Mouse (Mus musculus): Measurements from ENCODE around the gene Gstt2. TPM values are rescaled to one million over a fixed set of nuclear protein-coding genes. Genes with fewer than 3 reads are reported as not detected.

Gstt2 gene
- polyA plus RNA-seq, 1 experiment from 2014 or later: 4.3 TPM

DNA sequence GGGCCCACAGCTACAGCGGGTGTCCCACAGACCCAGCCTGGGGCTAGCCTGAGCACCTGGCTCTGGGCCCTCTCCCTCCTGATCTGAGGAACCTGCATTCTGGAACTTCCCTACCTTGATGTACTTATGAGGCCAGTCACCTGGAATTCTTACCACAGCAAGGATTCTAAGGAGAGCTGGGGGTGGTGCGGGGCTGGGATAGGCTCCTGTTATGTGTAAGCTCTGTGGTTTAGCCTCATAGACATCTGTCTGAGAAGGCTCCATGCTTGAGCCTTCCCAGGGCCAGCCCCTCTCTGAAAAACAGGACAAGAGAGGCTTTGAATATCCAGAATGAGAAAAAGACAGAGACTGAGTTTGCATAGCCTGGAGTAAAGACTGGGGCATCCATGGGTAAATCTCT lies 14.8 kb downstream of the Gstt2 start, which contains the start of gene Gstt4:
TSS of gene Gstt4 (minus strand) at position 101 of the 400 bp plus-strand sequence.
- Histone ChIP-seq H3K4me3 (ENCODE audit: low read depth, low read length) (no peak within 1 kb of the TSS), H3K27ac (ENCODE audit: low read depth, low read length) (no peak within 1 kb of the TSS), H3K4me1 (ENCODE audit: control insufficient read depth, insufficient read depth, low read length) (no peaks in the 10 kb centered on the region), H3K4me2 (ENCODE audit: low read depth, low read length) (no peak within 1 kb of the TSS), H3K36me3 (ENCODE audit: control insufficient read depth, insufficient read depth, low read length) (no peaks in the 10 kb centered on the region), H3K27me3 (ENCODE audit: control insufficient read depth, insufficient read depth, low read length) (no peaks in the 10 kb centered on the region), H3K9ac (replicated peaks; ENCODE audit: low read depth, low read length) (no peak within 1 kb of the TSS), H3K9me3 (ENCODE audit: control insufficient read depth, low read length) (no peaks in the 10 kb centered on the region)
- no peak for ATAC-seq (ENCODE audit: low read depth)
- WGBS: 98% methylated on average over 2 of the region's 2 CpGs

DNA sequence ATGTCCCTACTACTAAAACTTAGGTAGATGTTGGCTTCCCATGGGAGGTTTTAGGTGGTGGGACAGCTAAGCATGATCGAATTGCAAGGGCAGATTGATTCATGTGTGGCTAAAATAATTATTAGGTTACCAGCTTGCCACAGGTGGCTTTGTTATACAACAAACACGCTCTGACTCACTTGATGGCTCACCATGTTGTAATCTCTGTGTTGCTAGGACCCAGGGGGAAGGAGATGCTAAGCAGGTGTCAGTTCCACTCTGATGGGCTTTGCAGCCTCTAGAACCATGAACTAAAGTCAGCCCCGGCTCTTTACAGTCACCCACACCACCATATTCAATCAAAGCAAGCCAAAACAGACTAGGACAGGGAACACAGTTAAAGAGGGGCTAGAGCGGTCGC lies 17.3 kb downstream of the Gstt2 start:
- 83% methylated on average over 5 of the region's 5 CpGs for WGBS
- Histone ChIP-seq H3K4me1 (ENCODE audit: control insufficient read depth, insufficient read depth, low read length) (no peaks in the 10 kb centered on the region), H3K4me2 (ENCODE audit: low read depth, low read length) (no peak overlapping the region), H3K9me3 (ENCODE audit: control insufficient read depth, low read length) (no peaks in the 10 kb centered on the region), H3K9ac (replicated peaks; ENCODE audit: low read depth, low read length) (no peak overlapping the region), H3K36me3 (ENCODE audit: control insufficient read depth, insufficient read depth, low read length) (no peaks in the 10 kb centered on the region), H3K27ac (ENCODE audit: low read depth, low read length) (no peak overlapping the region), H3K4me3 (ENCODE audit: low read depth, low read length) (no peak overlapping the region), H3K27me3 (ENCODE audit: control insufficient read depth, insufficient read depth, low read length) (no peaks in the 10 kb centered on the region)
- ATAC-seq (ENCODE audit: low read depth): no peak

DNA sequence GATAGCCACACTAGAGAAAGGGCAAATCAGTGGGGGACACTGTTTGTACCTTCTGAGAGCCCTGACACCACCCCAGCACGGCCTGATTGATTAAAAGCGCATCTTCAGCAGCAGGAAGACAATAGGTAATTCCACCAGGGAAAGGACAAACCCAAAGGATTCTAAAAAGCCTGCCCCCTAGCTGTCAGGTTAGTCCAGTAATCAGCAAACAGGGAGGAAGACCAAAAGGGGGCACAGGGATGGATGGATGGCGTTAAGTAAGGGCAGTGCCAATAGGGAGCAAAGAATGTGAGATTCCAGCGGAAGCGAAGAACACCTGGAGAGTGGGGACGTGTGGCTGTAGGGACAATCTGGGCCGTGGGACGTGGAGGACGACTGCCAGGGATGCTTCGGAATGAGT lies 18.6 kb downstream of the Gstt2 start:
- 62% methylated on average over 10 of the region's 10 CpGs for WGBS
- Histone ChIP-seq H3K9ac (replicated peaks; ENCODE audit: low read depth, low read length) (no peak overlapping the region), H3K4me3 (ENCODE audit: low read depth, low read length) (no peak overlapping the region), H3K4me1 (ENCODE audit: control insufficient read depth, insufficient read depth, low read length) (no peaks in the 10 kb centered on the region), H3K27ac (ENCODE audit: low read depth, low read length) (no peak overlapping the region), H3K27me3 (ENCODE audit: control insufficient read depth, insufficient read depth, low read length) (no peaks in the 10 kb centered on the region), H3K36me3 (ENCODE audit: control insufficient read depth, insufficient read depth, low read length) (no peaks in the 10 kb centered on the region), H3K9me3 (ENCODE audit: control insufficient read depth, low read length) (no peaks in the 10 kb centered on the region), H3K4me2 (ENCODE audit: low read depth, low read length) (no peak overlapping the region)
- no peak for ATAC-seq (ENCODE audit: low read depth)

DNA sequence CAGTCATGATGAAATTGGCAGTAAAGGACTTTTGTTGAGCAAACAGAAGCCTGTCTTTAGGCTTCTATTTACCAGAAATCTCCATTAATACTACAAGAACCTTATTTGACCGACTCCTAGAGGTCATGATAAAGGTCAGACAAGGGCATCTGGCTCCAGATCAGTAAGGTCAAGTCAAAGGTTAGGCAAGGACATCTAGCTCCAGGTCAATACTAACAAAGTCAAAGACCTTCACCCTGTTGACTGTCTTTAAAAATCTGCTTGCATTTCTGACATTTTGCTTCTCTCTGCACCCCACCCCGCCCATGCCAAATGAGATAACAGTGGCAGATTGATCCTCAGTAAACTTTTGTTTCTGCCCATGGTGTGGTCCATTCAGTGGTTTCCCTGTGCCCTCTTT lies 33.0 kb downstream of the Gstt2 start:
- H3K4me3 ChIP-seq (ENCODE audit: low read depth, low read length): no peak overlapping the region
- H3K9ac ChIP-seq (replicated peaks; ENCODE audit: low read depth, low read length): no peak overlapping the region
- no peak overlapping the region for H3K27ac ChIP-seq (ENCODE audit: low read depth, low read length)
- ATAC-seq (ENCODE audit: low read depth): no peak
- H3K9me3 ChIP-seq (ENCODE audit: control insufficient read depth, low read length): no peaks in the 10 kb centered on the region
- H3K36me3 ChIP-seq (ENCODE audit: control insufficient read depth, insufficient read depth, low read length): no peaks in the 10 kb centered on the region
- WGBS: 81% methylated on average over 2 of the region's 2 CpGs
- no peaks in the 10 kb centered on the region for H3K27me3 ChIP-seq (ENCODE audit: control insufficient read depth, insufficient read depth, low read length)
- no peaks in the 10 kb centered on the region for H3K4me1 ChIP-seq (ENCODE audit: control insufficient read depth, insufficient read depth, low read length)
- no peak overlapping the region for H3K4me2 ChIP-seq (ENCODE audit: low read depth, low read length)

DNA sequence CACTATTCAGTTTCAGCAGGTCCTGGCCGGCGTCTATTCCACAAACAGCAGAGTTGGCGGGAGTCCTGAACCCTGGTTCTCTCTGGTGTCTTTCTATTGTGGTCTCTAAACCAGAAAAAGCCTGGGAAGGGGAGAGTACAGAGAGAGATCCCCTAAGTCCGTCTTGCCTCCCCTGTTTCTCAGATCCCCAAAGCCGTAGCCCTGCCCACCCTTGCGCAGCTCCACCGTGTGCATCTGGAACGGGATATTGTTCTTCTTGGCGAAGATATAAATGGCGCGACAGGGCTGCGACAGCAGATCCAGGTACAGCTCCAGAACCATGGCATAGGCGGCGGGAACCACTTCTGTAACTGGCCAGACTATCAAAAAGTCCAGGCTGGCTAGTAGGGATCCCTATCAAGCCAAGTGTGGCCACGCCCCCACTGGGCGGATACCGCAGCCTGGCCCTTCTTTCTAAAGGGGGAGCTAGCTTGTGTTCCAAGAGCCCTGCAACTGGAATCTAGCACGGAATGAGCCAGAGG lies 39.0 kb downstream of the Gstt2 start, which contains the start of gene Gstt1:
TSS of gene Gstt1 (minus strand) at position 409 of the 521 bp plus-strand sequence.
- Histone ChIP-seq H3K4me2 (ENCODE audit: low read depth, low read length) (peak within 1 kb of the TSS; percentile 52), H3K9ac (replicated peaks; ENCODE audit: low read depth, low read length) (peak within 1 kb of the TSS; percentile 41), H3K27ac (ENCODE audit: low read depth, low read length) (no peak within 1 kb of the TSS), H3K27me3 (ENCODE audit: control insufficient read depth, insufficient read depth, low read length) (no peaks in the 10 kb centered on the region), H3K4me1 (ENCODE audit: control insufficient read depth, insufficient read depth, low read length) (no peaks in the 10 kb centered on the region; the same call in 1 of the 2 replicates), H3K36me3 (ENCODE audit: control insufficient read depth, insufficient read depth, low read length) (no peaks in the 10 kb centered on the region), H3K9me3 (ENCODE audit: control insufficient read depth, low read length) (no peaks in the 10 kb centered on the region), H3K4me3 (ENCODE audit: low read depth, low read length) (peak within 1 kb of the TSS; percentile 25)
- ATAC-seq (ENCODE audit: low read depth): peak; percentile 63
- WGBS: 1% methylated on average over 18 of the region's 18 CpGs

DNA sequence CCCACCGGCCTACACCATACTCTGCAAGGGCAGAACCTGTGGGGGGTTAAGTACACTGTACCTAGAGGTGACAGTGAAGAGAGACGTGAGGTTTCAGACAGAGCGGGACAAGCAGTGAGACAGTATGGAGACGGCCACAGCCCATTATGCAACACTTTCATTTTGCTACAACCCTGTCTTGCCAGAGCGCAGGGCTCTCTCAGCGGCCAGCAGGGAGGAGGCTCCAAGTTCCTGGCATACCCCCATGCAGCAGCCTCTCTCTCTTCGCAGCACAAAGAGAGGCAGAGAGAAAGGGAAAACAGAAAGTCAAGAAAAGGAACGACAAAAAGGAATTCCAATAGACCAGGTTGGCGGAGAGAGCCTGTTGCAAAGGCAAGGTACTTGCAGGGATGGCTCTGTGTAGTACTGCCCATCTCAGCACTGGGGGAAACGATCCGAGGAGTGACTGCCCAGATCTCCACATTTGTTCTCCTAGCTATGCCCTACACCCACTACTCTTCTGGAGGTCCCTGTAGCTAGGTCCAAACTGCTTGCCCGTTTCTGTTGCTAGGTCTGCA lies 39.5 kb downstream of the Gstt2 start:
- Histone ChIP-seq H3K36me3 (ENCODE audit: control insufficient read depth, insufficient read depth, low read length) (no peaks in the 10 kb centered on the region), H3K27ac (ENCODE audit: low read depth, low read length) (no peak overlapping the region)
- WGBS: 2% methylated on average over 12 of the region's 12 CpGs

DNA sequence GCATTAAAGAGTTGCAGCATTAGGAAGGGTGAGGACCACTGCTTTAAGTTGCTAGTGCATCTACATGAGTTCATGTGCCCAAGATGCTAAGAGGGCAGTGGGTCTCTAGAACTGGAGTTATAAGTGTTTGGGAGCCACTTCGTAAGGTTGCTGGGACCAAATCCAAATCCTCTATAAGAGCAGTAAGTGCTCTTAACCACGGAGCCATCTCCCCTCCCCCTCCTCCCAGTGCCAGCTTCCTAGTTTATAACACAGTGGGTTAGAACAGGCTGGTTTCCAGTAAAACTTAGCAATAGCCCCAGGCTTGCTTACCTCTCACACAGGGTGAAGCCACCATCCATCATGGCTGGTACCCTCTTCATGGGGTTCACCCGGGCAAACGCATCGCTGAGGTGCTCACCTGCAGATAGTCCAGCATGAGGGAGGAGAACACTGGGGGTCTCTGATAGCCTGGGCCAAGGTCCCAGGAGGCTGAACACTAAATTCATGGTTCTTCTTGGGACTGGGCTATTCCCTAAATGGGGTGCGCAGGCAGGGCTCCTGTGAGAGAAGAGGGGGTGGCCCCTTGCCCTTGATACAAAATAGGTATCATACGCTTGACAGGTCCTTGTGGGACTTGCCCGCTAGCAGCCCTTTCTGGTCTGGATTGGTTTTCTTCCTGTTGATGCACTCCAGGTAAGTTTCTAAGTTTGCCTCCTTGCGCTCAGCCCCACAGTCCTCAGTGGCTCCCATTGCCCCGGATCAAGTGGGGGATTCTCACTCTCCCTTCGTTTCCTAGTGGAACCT lies 40.3 kb downstream of the Gstt2 start:
- Histone ChIP-seq H3K27me3 (ENCODE audit: control insufficient read depth, insufficient read depth, low read length) (no peaks in the 10 kb centered on the region), H3K27ac (ENCODE audit: low read depth, low read length) (no peak overlapping the region), H3K9ac (replicated peaks; ENCODE audit: low read depth, low read length) (no peak overlapping the region; the same call in 1 of the 2 replicates), H3K36me3 (ENCODE audit: control insufficient read depth, insufficient read depth, low read length) (no peaks in the 10 kb centered on the region), H3K4me2 (ENCODE audit: low read depth, low read length) (peak overlapping the region; percentile 52), H3K9me3 (ENCODE audit: control insufficient read depth, low read length) (no peaks in the 10 kb centered on the region), H3K4me3 (ENCODE audit: low read depth, low read length) (peak overlapping the region; percentile 25; the same call in 1 of the 2 replicates), H3K4me1 (ENCODE audit: control insufficient read depth, insufficient read depth, low read length) (no peaks in the 10 kb centered on the region; the same call in 1 of the 2 replicates)
- WGBS: 47% methylated on average over 11 of the region's 11 CpGs
- ATAC-seq (ENCODE audit: low read depth): 0 out of 2 replicates have a peak, but pooled peaks have one; percentile 9

More for the DNA sequence above, 39.5 kb downstream of the Gstt2 start:
- ATAC-seq (ENCODE audit: low read depth): peak; percentile 58; the same call in 1 of the 2 replicates
- Histone ChIP-seq H3K4me1 (ENCODE audit: control insufficient read depth, insufficient read depth, low read length) (no peaks in the 10 kb centered on the region; the same call in 1 of the 2 replicates), H3K27me3 (ENCODE audit: control insufficient read depth, insufficient read depth, low read length) (no peaks in the 10 kb centered on the region), H3K9me3 (ENCODE audit: control insufficient read depth, low read length) (no peaks in the 10 kb centered on the region), H3K4me2 (ENCODE audit: low read depth, low read length) (peak overlapping the region; percentile 52), H3K4me3 (ENCODE audit: low read depth, low read length) (peak overlapping the region; percentile 25), H3K9ac (replicated peaks; ENCODE audit: low read depth, low read length) (peak overlapping the region; percentile 41)

DNA sequence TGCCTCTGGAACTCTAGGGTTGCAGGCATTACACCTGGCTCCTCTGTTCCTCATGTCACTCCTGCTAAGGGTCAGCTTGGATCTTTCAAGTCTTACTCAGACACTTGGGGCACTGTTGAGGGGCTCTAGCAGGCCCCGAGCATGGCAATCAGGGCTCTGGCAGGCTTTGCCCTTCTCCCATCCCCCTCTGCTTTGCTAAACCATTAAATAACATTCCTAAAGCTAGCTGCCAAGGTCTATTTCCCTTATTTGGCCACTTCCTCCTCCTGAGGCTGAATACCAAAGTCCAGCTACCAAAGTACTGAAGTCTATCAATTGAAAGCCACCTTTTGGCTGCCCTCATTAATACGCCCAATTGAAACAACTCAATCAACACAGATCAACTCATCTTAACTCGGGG lies 42.3 kb downstream of the Gstt2 start:
- no peak for ATAC-seq (ENCODE audit: low read depth)
- 51% methylated on average over 3 of the region's 3 CpGs for WGBS

DNA sequence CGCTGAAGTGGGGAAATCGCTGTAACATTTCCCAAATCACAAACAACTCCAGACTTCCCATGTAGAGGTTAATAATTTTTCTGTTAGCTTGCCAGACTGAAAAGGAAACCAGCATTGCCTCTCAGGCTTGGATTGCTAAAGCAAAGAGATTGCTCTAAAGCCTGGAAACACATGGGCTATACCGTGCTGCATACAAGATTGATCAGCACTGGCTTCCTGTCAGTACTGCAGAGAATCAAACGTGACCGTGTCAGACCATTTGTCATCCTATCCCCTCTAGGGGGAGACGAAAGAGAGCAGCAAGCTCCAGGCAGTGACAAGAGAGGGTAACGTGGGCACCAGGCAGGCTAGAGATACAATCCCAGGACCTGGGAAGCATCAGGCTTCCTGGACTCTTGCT lies 46.5 kb downstream of the Gstt2 start:
- WGBS: 22% methylated on average over 7 of the region's 7 CpGs
- no peak overlapping the region for H3K4me2 ChIP-seq (ENCODE audit: low read depth, low read length)
- no peaks in the 10 kb centered on the region for H3K27me3 ChIP-seq (ENCODE audit: control insufficient read depth, insufficient read depth, low read length)
- no peak for ATAC-seq (ENCODE audit: low read depth)
- H3K36me3 ChIP-seq (ENCODE audit: control insufficient read depth, insufficient read depth, low read length): no peaks in the 10 kb centered on the region
- H3K9ac ChIP-seq (replicated peaks; ENCODE audit: low read depth, low read length): no peak overlapping the region
- H3K4me1 ChIP-seq (ENCODE audit: control insufficient read depth, insufficient read depth, low read length): no peaks in the 10 kb centered on the region; the same call in 1 of the 2 replicates
- H3K9me3 ChIP-seq (ENCODE audit: control insufficient read depth, low read length): no peaks in the 10 kb centered on the region
- no peak overlapping the region for H3K4me3 ChIP-seq (ENCODE audit: low read depth, low read length)
- H3K27ac ChIP-seq (ENCODE audit: low read depth, low read length): no peak overlapping the region

More for the DNA sequence above, 42.3 kb downstream of the Gstt2 start:
- no peak overlapping the region for H3K4me2 ChIP-seq (ENCODE audit: low read depth, low read length)
- no peaks in the 10 kb centered on the region for H3K9me3 ChIP-seq (ENCODE audit: control insufficient read depth, low read length)
- no peaks in the 10 kb centered on the region for H3K27me3 ChIP-seq (ENCODE audit: control insufficient read depth, insufficient read depth, low read length)
- H3K36me3 ChIP-seq (ENCODE audit: control insufficient read depth, insufficient read depth, low read length): no peaks in the 10 kb centered on the region
- no peak overlapping the region for H3K27ac ChIP-seq (ENCODE audit: low read depth, low read length)
- H3K4me3 ChIP-seq (ENCODE audit: low read depth, low read length): no peak overlapping the region
- H3K9ac ChIP-seq (replicated peaks; ENCODE audit: low read depth, low read length): no peak overlapping the region
- no peaks in the 10 kb centered on the region; the same call in 1 of the 2 replicates for H3K4me1 ChIP-seq (ENCODE audit: control insufficient read depth, insufficient read depth, low read length)
